Mouse (Mus musculus): Measurements from ENCODE around the gene Crisp1. TPM values are rescaled to one million over a fixed set of nuclear protein-coding genes. Genes with fewer than 3 reads are reported as not detected.

Crisp1 gene
- not detected in 2 replicates for polyA plus RNA-seq (2014; fragmentation: Nextera tagmentation; extraction: Ambion mirVana)

GRCm38 (mm10) chr17:40319062-40319461 is at the start of gene Crisp1:
Crisp1 (minus strand) TSS chr17:40319207.
- Histone ChIP-seq H3K4me3 (ENCODE audit: low read depth, low read length) (no peak within 1 kb of the TSS), H3K36me3 (ENCODE audit: control insufficient read depth, insufficient read depth, low read length) (no peaks in the 10 kb centered on the region), H3K9ac (replicated peaks; ENCODE audit: low read depth, low read length) (no peak within 1 kb of the TSS), H3K4me1 (ENCODE audit: control insufficient read depth, insufficient read depth, low read length) (no peaks in the 10 kb centered on the region), H3K9me3 (ENCODE audit: control insufficient read depth, low read length) (no peaks in the 10 kb centered on the region), H3K27me3 (ENCODE audit: control insufficient read depth, insufficient read depth, low read length) (no peaks in the 10 kb centered on the region), H3K4me2 (ENCODE audit: low read depth, low read length) (no peak within 1 kb of the TSS), H3K27ac (ENCODE audit: low read depth, low read length) (no peak within 1 kb of the TSS)
- WGBS = 83% methylated on average over 2 of the region's 2 CpGs
- ATAC-seq (ENCODE audit: low read depth) = no peak

GRCm38 (mm10) chr17:40342497-40343009 is 23.5 kb upstream of the Crisp1 start:
- no peak for ATAC-seq (ENCODE audit: low read depth)
- H3K4me2 ChIP-seq (ENCODE audit: low read depth, low read length) = no peak overlapping the region
- 74% methylated on average over 3 of the region's 3 CpGs for WGBS

GRCm38 (mm10) chr17:40285435-40285834 is 33.6 kb downstream of the Crisp1 start:
- no peak overlapping the region for H3K9ac ChIP-seq (replicated peaks; ENCODE audit: low read depth, low read length)
- no peak for ATAC-seq (ENCODE audit: low read depth)
- H3K27me3 ChIP-seq (ENCODE audit: control insufficient read depth, insufficient read depth, low read length) = no peaks in the 10 kb centered on the region
- WGBS = 85% methylated on average over 2 of the region's 2 CpGs
- no peak overlapping the region for H3K27ac ChIP-seq (ENCODE audit: low read depth, low read length)
- no peaks in the 10 kb centered on the region for H3K36me3 ChIP-seq (ENCODE audit: control insufficient read depth, insufficient read depth, low read length)
- no peak overlapping the region for H3K4me2 ChIP-seq (ENCODE audit: low read depth, low read length)
- H3K4me1 ChIP-seq (ENCODE audit: control insufficient read depth, insufficient read depth, low read length) = no peaks in the 10 kb centered on the region
- H3K4me3 ChIP-seq (ENCODE audit: low read depth, low read length) = no peak overlapping the region
- no peaks in the 10 kb centered on the region for H3K9me3 ChIP-seq (ENCODE audit: control insufficient read depth, low read length)

More at GRCm38 (mm10) chr17:40342497-40343009, 23.5 kb upstream of the Crisp1 start:
- Histone ChIP-seq H3K27ac (ENCODE audit: low read depth, low read length) (no peak overlapping the region), H3K9me3 (ENCODE audit: control insufficient read depth, low read length) (no peaks in the 10 kb centered on the region), H3K27me3 (ENCODE audit: control insufficient read depth, insufficient read depth, low read length) (no peaks in the 10 kb centered on the region), H3K4me3 (ENCODE audit: low read depth, low read length) (no peak overlapping the region), H3K36me3 (ENCODE audit: control insufficient read depth, insufficient read depth, low read length) (no peaks in the 10 kb centered on the region), H3K4me1 (ENCODE audit: control insufficient read depth, insufficient read depth, low read length) (no peaks in the 10 kb centered on the region), H3K9ac (replicated peaks; ENCODE audit: low read depth, low read length) (no peak overlapping the region)

- H3K36me3 ChIP-seq (ENCODE audit: control insufficient read depth, insufficient read depth, low read length) = no peaks in the 10 kb centered on the region
- H3K4me1 ChIP-seq (ENCODE audit: control insufficient read depth, insufficient read depth, low read length) = no peaks in the 10 kb centered on the region
- no peaks in the 10 kb centered on the region for H3K27me3 ChIP-seq (ENCODE audit: control insufficient read depth, insufficient read depth, low read length)
- no peak for ATAC-seq (ENCODE audit: low read depth)
- H3K9me3 ChIP-seq (ENCODE audit: control insufficient read depth, low read length) = no peaks in the 10 kb centered on the region
- 84% methylated on average over 1 of the region's 1 CpGs for WGBS
- H3K27ac ChIP-seq (ENCODE audit: low read depth, low read length) = no peak overlapping the region
- no peak overlapping the region for H3K4me3 ChIP-seq (ENCODE audit: low read depth, low read length)
- no peak overlapping the region for H3K9ac ChIP-seq (replicated peaks; ENCODE audit: low read depth, low read length)
- H3K4me2 ChIP-seq (ENCODE audit: low read depth, low read length) = no peak overlapping the region
These were observed 43.5 kb downstream of the Crisp1 start for GRCm38 (mm10) chr17:40275519-40275918.

GRCm38 (mm10) chr17:40274906-40275470 is 44.0 kb downstream of the Crisp1 start:
- Histone ChIP-seq H3K36me3 (ENCODE audit: control insufficient read depth, insufficient read depth, low read length) (no peaks in the 10 kb centered on the region), H3K9ac (replicated peaks; ENCODE audit: low read depth, low read length) (no peak overlapping the region), H3K27ac (ENCODE audit: low read depth, low read length) (no peak overlapping the region), H3K4me2 (ENCODE audit: low read depth, low read length) (no peak overlapping the region), H3K9me3 (ENCODE audit: control insufficient read depth, low read length) (no peaks in the 10 kb centered on the region), H3K4me3 (ENCODE audit: low read depth, low read length) (no peak overlapping the region), H3K4me1 (ENCODE audit: control insufficient read depth, insufficient read depth, low read length) (no peaks in the 10 kb centered on the region), H3K27me3 (ENCODE audit: control insufficient read depth, insufficient read depth, low read length) (no peaks in the 10 kb centered on the region)
- ATAC-seq (ENCODE audit: low read depth) = no peak
- 47% methylated on average over 1 of the region's 1 CpGs for WGBS

- Histone ChIP-seq H3K4me2 (ENCODE audit: low read depth, low read length) (no peak overlapping the region), H3K27me3 (ENCODE audit: control insufficient read depth, insufficient read depth, low read length) (no peaks in the 10 kb centered on the region), H3K9ac (replicated peaks; ENCODE audit: low read depth, low read length) (no peak overlapping the region), H3K27ac (ENCODE audit: low read depth, low read length) (no peak overlapping the region), H3K4me1 (ENCODE audit: control insufficient read depth, insufficient read depth, low read length) (no peaks in the 10 kb centered on the region), H3K9me3 (ENCODE audit: control insufficient read depth, low read length) (no peaks in the 10 kb centered on the region), H3K36me3 (ENCODE audit: control insufficient read depth, insufficient read depth, low read length) (no peaks in the 10 kb centered on the region), H3K4me3 (ENCODE audit: low read depth, low read length) (no peak overlapping the region)
- 93% methylated on average over 1 of the region's 1 CpGs for WGBS
- ATAC-seq (ENCODE audit: low read depth) = no peak
These were observed 66.5 kb downstream of the Crisp1 start for GRCm38 (mm10) chr17:40252487-40252886.

Other genes with a start within 250 kb of the Crisp1 start
- not detected in 2 replicates for gene AC192777.2, start 223.8 kb downstream of the Crisp1 start, polyA plus RNA-seq (2014; fragmentation: Nextera tagmentation; extraction: Ambion mirVana)
- not detected in 2 replicates for gene Pgk2, start 110.6 kb downstream of the Crisp1 start, polyA plus RNA-seq (2014; fragmentation: Nextera tagmentation; extraction: Ambion mirVana)
- not detected in 2 replicates for gene Crisp3, start 76.9 kb downstream of the Crisp1 start, polyA plus RNA-seq (2014; fragmentation: Nextera tagmentation; extraction: Ambion mirVana)
- not detected in 2 replicates for gene Esp8, start 200.8 kb upstream of the Crisp1 start, polyA plus RNA-seq (2014; fragmentation: Nextera tagmentation; extraction: Ambion mirVana)
- gene Esp6, start 242.3 kb upstream of the Crisp1 start, polyA plus RNA-seq (2014; fragmentation: Nextera tagmentation; extraction: Ambion mirVana) = not detected in 2 replicates